8 mouse cellular contexts compared by ENCODE assay signal in the genomic region with DNA sequence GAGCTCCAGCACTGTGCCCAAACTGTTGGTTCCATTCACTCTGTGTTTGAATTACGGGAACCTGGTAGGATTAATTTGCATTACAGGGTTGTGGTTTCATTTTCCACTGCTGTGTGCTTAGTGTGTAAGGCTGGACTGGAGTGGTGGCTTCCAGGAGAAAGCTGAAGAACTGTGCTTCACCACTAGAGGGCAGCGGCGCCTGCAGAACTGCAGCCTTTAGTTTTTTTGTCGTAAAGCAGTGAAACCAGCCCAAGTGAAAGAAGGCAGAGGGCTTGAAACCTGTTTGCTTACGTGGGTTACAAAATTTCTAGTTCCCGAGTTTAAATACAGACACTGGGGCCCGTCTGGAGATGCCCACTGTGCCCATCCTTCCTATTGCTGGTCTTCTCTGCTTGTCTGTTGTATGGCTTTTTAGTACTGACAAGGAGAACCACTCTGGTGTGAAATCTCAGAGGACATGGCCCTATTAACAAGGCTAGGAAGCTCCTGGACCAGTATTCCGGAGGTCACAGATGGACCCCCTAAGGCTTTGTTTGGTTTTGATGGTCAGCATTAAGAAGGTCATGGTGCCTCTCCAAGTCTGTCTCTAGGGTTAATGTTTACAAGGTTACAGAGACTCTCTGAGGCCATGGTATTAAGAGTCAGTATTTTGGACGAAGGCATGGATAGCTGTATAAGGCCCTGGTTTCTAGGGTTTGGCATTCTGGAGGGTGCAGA. TPM values are rescaled to one million over a fixed set of nuclear protein-coding genes. Genes with fewer than 3 reads are reported as not detected.
DNase-seq lines count a peak whose midpoint lies in the region; ATAC-seq and TF ChIP-seq lines count a peak whose summit lies in the region.

No protein-coding gene starts in this region.

- no peak overlapping the region for H3K27ac ChIP-seq in CH12.LX (ENCODE audit: insufficient read depth, low read depth)
- no peak overlapping the region for H3K27ac ChIP-seq in heart, embryonic 10.5 days
- H3K27ac ChIP-seq in lung, postnatal 0 days (ENCODE audit: low read length) = no peak overlapping the region

- peaks cover 0 to 13% of the 10 kb centered on the region in 2 experiments; a peak in 2 of 4 replicates for H3K4me1 ChIP-seq in CH12.LX (ENCODE audit: control insufficient read depth in 1 of 2, insufficient read depth in 2 of 2)
- peaks cover 7% of the 10 kb centered on the region for H3K4me1 ChIP-seq in heart, embryonic 10.5 days
- no peaks in the 10 kb centered on the region for H3K4me1 ChIP-seq in lung, postnatal 0 days (ENCODE audit: insufficient read depth, low read depth, low read length)

- peak; percentile 59 for ATAC-seq in lung, postnatal 0 days

- TF ChIP-seq POLR2A in CH12.LX (IDR thresholded peaks at IDR 0.05; ENCODE audit: low read depth, low read length) = no peak

- DNase-seq in CH12.LX (ENCODE audit: extremely low read depth) = peak; percentile 89
- DNase-seq in adrenal gland, adult (ENCODE audit: inconsistent age in 2 of 2, low spot score in 1 of 2) = peak; percentile 68 to 91
- peak; percentile 79 for DNase-seq in embryo, embryonic 10.5 days (ENCODE audit: low spot score)
- peak; percentile 80 for DNase-seq in heart, embryonic 10.5 days (ENCODE audit: low spot score)
- DNase-seq in layer of hippocampus, adult 18-20 months (ENCODE audit: low spot score in 2 of 2) = peak; percentile 37 to 75
- DNase-seq in lung, postnatal 0 days (ENCODE audit: low spot score) = peak; percentile 90
- peak; percentile 85 for DNase-seq in right cerebral cortex, postnatal 14 days
- DNase-seq in yolk sac, embryonic 10.5 days (ENCODE audit: low spot score) = peak; percentile 61

- H3K9ac ChIP-seq in CH12.LX (ENCODE audit: insufficient read depth, low read depth) = no peak overlapping the region
- no peak overlapping the region for H3K9ac ChIP-seq in lung, postnatal 0 days (replicated peaks; ENCODE audit: low read depth)

- peak; percentile 96 to 99 for TF ChIP-seq CTCF in CH12.LX (conservative IDR thresholded peaks at IDR 0.05 in 1 of 2, IDR thresholded peaks at IDR 0.05 in 1 of 2; ENCODE audit: low read depth in 2 of 2, low read length in 2 of 2)
- TF ChIP-seq CTCF in lung, postnatal 0 days (IDR thresholded peaks at IDR 0.05) = peak; percentile 92

- no peak; the same call in none of the 2 replicates for TF ChIP-seq RAD21 in CH12.LX (IDR thresholded peaks at IDR 0.05; ENCODE audit: low read depth, low read length)

- H3K36me3 ChIP-seq in CH12.LX (replicated peaks in 1 of 2; ENCODE audit: control insufficient read depth in 1 of 2, insufficient read depth in 1 of 2, low read length in 1 of 2) = peaks cover 29 to 82% of the 10 kb centered on the region in 2 experiments
- peaks cover 27% of the 10 kb centered on the region; the same call in 1 of the 2 replicates for H3K36me3 ChIP-seq in heart, embryonic 10.5 days
- no peaks in the 10 kb centered on the region for H3K36me3 ChIP-seq in lung, postnatal 0 days (ENCODE audit: insufficient read depth, low read length)

- dilution Hi-C loops in CH12.LX (cut with MboI; ENCODE audit: extremely low pct_ligation_motif_present, extremely low pct_unique_long_range_greater_than_20kb, low sequenced_read_pairs) = no loop called here

- WGBS in heart, embryonic 10.5 days = 40% methylated on average over 9 of the region's 9 CpGs
- 29% methylated on average over 9 of the region's 9 CpGs for WGBS in lung, postnatal 0 days

- H3K27me3 ChIP-seq in CH12.LX (replicated peaks) = no peaks in the 10 kb centered on the region
- H3K27me3 ChIP-seq in heart, embryonic 10.5 days (ENCODE audit: insufficient read depth, poor library complexity, severe bottlenecking) = no peaks in the 10 kb centered on the region
- no peaks in the 10 kb centered on the region for H3K27me3 ChIP-seq in lung, postnatal 0 days (replicated peaks; ENCODE audit: insufficient read depth, low read length)

- H3K79me2 ChIP-seq in CH12.LX (replicated peaks; ENCODE audit: control insufficient read depth, extremely low read depth, insufficient read depth, poor library complexity, severe bottlenecking) = no peaks in the 10 kb centered on the region

- H3K9me3 ChIP-seq in CH12.LX (replicated peaks; ENCODE audit: low read length) = no peaks in the 10 kb centered on the region
- H3K9me3 ChIP-seq in heart, embryonic 10.5 days = no peaks in the 10 kb centered on the region
- H3K9me3 ChIP-seq in lung, postnatal 0 days (ENCODE audit: low read length) = no peaks in the 10 kb centered on the region

- no peak overlapping the region for H3K4me2 ChIP-seq in CH12.LX (ENCODE audit: insufficient read depth, low read depth, poor library complexity, severe bottlenecking)
- H3K4me2 ChIP-seq in lung, postnatal 0 days (replicated peaks; ENCODE audit: low read depth, low read length) = no peak overlapping the region

- TF ChIP-seq EP300 in CH12.LX (IDR thresholded peaks at IDR 0.05; ENCODE audit: low read length) = peak; percentile 52
- TF ChIP-seq EP300 in lung, postnatal 0 days (IDR thresholded peaks at IDR 0.05) = no peak

- in situ Hi-C loops in CH12.LX (cut with MboI; ENCODE audit: low pct_ligation_motif_present, low pct_unique_long_range_greater_than_20kb, low sequenced_read_pairs) = loop anchor here (10.0 kb wide), 1 partner anchor 159 kb away; no protein-coding TSS in a partner anchor

- H3K4me3 ChIP-seq in CH12.LX (replicated peaks in 1 of 3; ENCODE audit: low read depth in 2 of 3, low read length in 2 of 3, poor library complexity in 1 of 3) = no peak overlapping the region
- H3K4me3 ChIP-seq in heart, embryonic 10.5 days = no peak overlapping the region
- no peak overlapping the region for H3K4me3 ChIP-seq in lung, postnatal 0 days (ENCODE audit: low read depth, low read length)

TF ChIP-seq in CH12.LX, 34 proteins besides CTCF, POLR2A, EP300 and RAD21 (continues in another document):
- peak; percentile 66; the same call in 1 of the 2 replicates for TF ChIP-seq MEF2A (IDR thresholded peaks at IDR 0.05; ENCODE audit: borderline replicate concordance, low read depth, low read length)
- peak; percentile 61; the same call in 1 of the 2 replicates for TF ChIP-seq MAZ (IDR thresholded peaks at IDR 0.05; ENCODE audit: low read depth, low read length)
- peak; percentile 93 for TF ChIP-seq SMC3 (IDR thresholded peaks at IDR 0.05; ENCODE audit: low read depth, low read length)
- TF ChIP-seq GABPA (IDR thresholded peaks at IDR 0.05; ENCODE audit: insufficient replicate concordance, low read depth, low read length) = no peak
- no peak for TF ChIP-seq JUN (IDR thresholded peaks at IDR 0.05; ENCODE audit: insufficient read depth, low read depth, low read length)
- TF ChIP-seq CHD1 (IDR thresholded peaks at IDR 0.05; ENCODE audit: low read depth, low read length) = peak; percentile 58; the same call in 1 of the 2 replicates
- TF ChIP-seq USF2 (conservative IDR thresholded peaks at IDR 0.05; ENCODE audit: low read depth, low read length) = 0 out of 2 replicates have a peak, but pooled peaks have one; percentile 11
- peak; percentile 90 for TF ChIP-seq ZNF384 (IDR thresholded peaks at IDR 0.05; ENCODE audit: low read depth, low read length)
- TF ChIP-seq MYC (IDR thresholded peaks at IDR 0.05; ENCODE audit: low read depth, low read length) = 0 out of 2 replicates have a peak, but pooled peaks have one; percentile 32
- TF ChIP-seq MAX (IDR thresholded peaks at IDR 0.05; ENCODE audit: low read length) = no peak
- TF ChIP-seq NELFE (IDR thresholded peaks at IDR 0.05; ENCODE audit: low read depth, low read length) = no peak; the same call in 1 of the 2 replicates
- TF ChIP-seq TBP (conservative IDR thresholded peaks at IDR 0.05; ENCODE audit: low read depth, low read length) = no peak
- peak; percentile 40; the same call in 1 of the 2 replicates for TF ChIP-seq HCFC1 (IDR thresholded peaks at IDR 0.05; ENCODE audit: low read depth, low read length)
- no peak for TF ChIP-seq E2F4 (IDR thresholded peaks at IDR 0.05; ENCODE audit: insufficient replicate concordance, low read depth, low read length)
- TF ChIP-seq PAX5 (IDR thresholded peaks at IDR 0.05; ENCODE audit: low read length) = no peak
- no peak for TF ChIP-seq ZMIZ1 (IDR thresholded peaks at IDR 0.05; ENCODE audit: low read depth, low read length)
- TF ChIP-seq USF1 (IDR thresholded peaks at IDR 0.05; ENCODE audit: low read depth, low read length) = no peak
- peak; percentile 43; the same call in 1 of the 2 replicates for TF ChIP-seq JUND (conservative IDR thresholded peaks at IDR 0.05; ENCODE audit: low read depth, low read length)
- peak; percentile 52; the same call in 1 of the 2 replicates for TF ChIP-seq TCF12 (IDR thresholded peaks at IDR 0.05; ENCODE audit: low read depth, low read length)

RNA-seq across cellular contexts. Expression of a gene that starts 24.1 kb away (rescaled TPM):
- 85.6 and 86.7 TPM in 2 replicates for total RNA-seq in CH12.LX (2012; rRNA removed)
- total RNA-seq in CH12.LX (2014; rRNA removed) = 57.7 and 62.1 TPM in 2 replicates
- polyA plus RNA-seq in CH12.LX (2012; ENCODE audit: insufficient read length, low read depth) = 70.4 and 73.3 TPM in 2 replicates
- 35.3 and 36.7 TPM in 2 replicates for polyA plus RNA-seq in heart, embryonic 10.5 days (2016; fragmentation: Nextera tagmentation; extraction: Ambion mirVana)
- 10 to 100 TPM; 37.1 to 39.0 TPM for total RNA-seq in layer of hippocampus, adult 18-20 months (2021)
- 21.5 and 24.4 TPM in 2 replicates for polyA plus RNA-seq in lung, postnatal 0 days (2015; fragmentation: Nextera tagmentation; extraction: Ambion mirVana)

RNA-seq across cellular contexts. Expression of a gene that starts 41.1 kb away (rescaled TPM):
- total RNA-seq in CH12.LX (2012; rRNA removed) (0.04 TPM in 1 of 2 replicates, not detected in the other), CH12.LX (2014; rRNA removed) (not detected in 2 replicates)
- not detected in 2 replicates for polyA plus RNA-seq in CH12.LX (2012; ENCODE audit: insufficient read length, low read depth)
- polyA plus RNA-seq in heart, embryonic 10.5 days (2016; fragmentation: Nextera tagmentation; extraction: Ambion mirVana) = 1.4 and 3.7 TPM in 2 replicates
- 10 to 100 TPM; 44.9 to 49.3 TPM for total RNA-seq in layer of hippocampus, adult 18-20 months (2021)
- polyA plus RNA-seq in lung, postnatal 0 days (2015; fragmentation: Nextera tagmentation; extraction: Ambion mirVana) = 0.81 and 1.3 TPM in 2 replicates

RNA-seq across cellular contexts. Expression of a gene that starts 43.3 kb away (rescaled TPM):
- total RNA-seq in CH12.LX (2012; rRNA removed) (0.34 and 0.38 TPM in 2 replicates), CH12.LX (2014; rRNA removed) (0.11 and 0.14 TPM in 2 replicates)
- polyA plus RNA-seq in CH12.LX (2012; ENCODE audit: insufficient read length, low read depth) = 0.33 and 0.54 TPM in 2 replicates
- 0.28 and 0.31 TPM in 2 replicates for polyA plus RNA-seq in heart, embryonic 10.5 days (2016; fragmentation: Nextera tagmentation; extraction: Ambion mirVana)
- total RNA-seq in layer of hippocampus, adult 18-20 months (2021) = under 1 TPM; 0.13 to 0.25 TPM
- polyA plus RNA-seq in lung, postnatal 0 days (2015; fragmentation: Nextera tagmentation; extraction: Ambion mirVana) = 0.63 and 1.0 TPM in 2 replicates

RNA-seq across cellular contexts. Expression of a gene that starts 54.7 kb away (rescaled TPM):
- total RNA-seq in CH12.LX (2012; rRNA removed) = 9.8 and 11.2 TPM in 2 replicates
- total RNA-seq in CH12.LX (2014; rRNA removed) = 9.7 and 11.2 TPM in 2 replicates
- 3.6 and 3.8 TPM in 2 replicates for polyA plus RNA-seq in CH12.LX (2012; ENCODE audit: insufficient read length, low read depth)
- polyA plus RNA-seq in heart, embryonic 10.5 days (2016; fragmentation: Nextera tagmentation; extraction: Ambion mirVana) = 3.0 and 3.6 TPM in 2 replicates
- total RNA-seq in layer of hippocampus, adult 18-20 months (2021) = 10 to 100 TPM; 51.2 to 55.0 TPM
- 5.8 and 6.1 TPM in 2 replicates for polyA plus RNA-seq in lung, postnatal 0 days (2015; fragmentation: Nextera tagmentation; extraction: Ambion mirVana)
